Mouse (Mus musculus): ENCODE data around the gene Tstd1. TPM values are rescaled to one million over a fixed set of nuclear protein-coding genes. Genes with fewer than 3 reads are reported as not detected.

Tstd1 gene
- 12.2 and 12.3 TPM in 2 replicates for polyA plus RNA-seq (2015; fragmentation: Nextera tagmentation; extraction: Ambion mirVana)

DNA sequence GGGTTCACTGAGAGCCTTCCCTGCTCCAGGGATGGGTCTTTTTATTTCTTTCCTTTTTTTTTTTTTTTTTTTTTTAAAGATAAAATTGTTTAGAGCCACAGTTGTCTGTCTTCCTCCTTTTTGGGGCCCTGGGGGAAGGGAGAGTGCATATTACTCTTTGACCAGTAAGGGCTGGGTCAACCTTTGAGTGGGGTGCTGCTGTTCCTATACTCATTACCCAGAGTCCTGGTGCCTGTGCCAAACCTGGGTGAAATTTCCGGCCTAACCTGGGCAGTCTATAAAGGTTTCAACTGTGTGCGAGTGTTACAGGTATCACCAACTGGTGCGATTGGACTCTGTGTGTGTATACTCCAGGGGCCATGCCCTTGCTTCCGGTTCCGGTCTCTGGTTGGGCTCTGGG is at the start of gene Tstd1:
Tstd1 (plus strand) TSS at position 213 of the 400 bp plus-strand sequence.
- 94% methylated on average over 5 of the region's 5 CpGs for WGBS
- H3K27ac ChIP-seq = 0 out of 2 replicates have a peak within 1 kb of the TSS, but pooled peaks have one; percentile 10
- no peak within 1 kb of the TSS for H3K4me2 ChIP-seq
- H3K9ac ChIP-seq = no peak within 1 kb of the TSS
- H3K27me3 ChIP-seq = no peaks in the 10 kb centered on the region
- no peak within 1 kb of the TSS for H3K4me3 ChIP-seq
- H3K36me3 ChIP-seq (ENCODE audit: poor library complexity, severe bottlenecking) = peaks cover 72% of the 10 kb centered on the region
- no peaks in the 10 kb centered on the region for H3K9me3 ChIP-seq (replicated peaks)
- peaks cover 9% of the 10 kb centered on the region for H3K4me1 ChIP-seq
- no peak for ATAC-seq

DNA sequence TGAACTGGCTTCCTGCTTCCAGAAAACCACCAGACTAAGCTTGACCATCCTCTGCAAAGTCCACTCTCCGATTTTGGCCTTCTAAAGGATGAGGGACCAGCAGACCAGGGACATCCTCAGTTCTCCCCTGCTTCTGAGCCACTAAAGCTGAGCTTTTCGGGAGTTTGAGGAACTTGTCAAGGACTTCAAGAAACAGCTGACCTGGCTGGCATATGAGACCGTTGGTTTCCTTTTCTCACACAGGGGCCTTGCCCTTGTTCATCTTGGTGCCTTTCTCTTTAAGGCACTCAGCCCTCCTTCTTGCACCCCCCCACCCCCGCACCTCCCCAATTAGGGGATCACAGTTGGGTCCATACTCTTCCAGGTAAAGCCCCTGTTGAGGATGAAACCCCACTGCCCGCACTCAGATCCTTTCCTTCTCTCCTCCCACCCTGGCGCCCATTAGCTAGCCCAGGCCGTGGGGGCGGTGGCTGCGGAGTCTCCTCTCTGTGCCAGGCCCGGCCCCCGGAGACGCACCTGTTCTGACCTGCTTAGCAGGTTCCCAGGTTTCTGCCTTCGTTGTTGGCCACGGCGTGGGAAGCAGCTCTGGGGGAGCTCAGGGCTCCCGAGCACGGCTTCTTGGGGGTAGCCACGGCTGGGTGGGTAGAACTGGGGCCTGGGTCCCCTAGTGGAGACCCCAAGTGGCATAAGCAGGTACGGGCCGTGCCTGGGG is 48.7 kb upstream of the Tstd1 start, which contains the start of gene Nectin4:
Nectin4 (plus strand) TSS at position 255 of the 712 bp plus-strand sequence.
- Histone ChIP-seq H3K4me2 (no peak within 1 kb of the TSS), H3K36me3 (ENCODE audit: poor library complexity, severe bottlenecking) (no peaks in the 10 kb centered on the region), H3K27me3 (no peaks in the 10 kb centered on the region), H3K9ac (no peak within 1 kb of the TSS), H3K4me1 (no peaks in the 10 kb centered on the region), H3K4me3 (no peak within 1 kb of the TSS), H3K9me3 (replicated peaks) (no peaks in the 10 kb centered on the region), H3K27ac (no peak within 1 kb of the TSS)
- ATAC-seq = no peak
- 37% methylated on average over 20 of the region's 20 CpGs for WGBS

DNA sequence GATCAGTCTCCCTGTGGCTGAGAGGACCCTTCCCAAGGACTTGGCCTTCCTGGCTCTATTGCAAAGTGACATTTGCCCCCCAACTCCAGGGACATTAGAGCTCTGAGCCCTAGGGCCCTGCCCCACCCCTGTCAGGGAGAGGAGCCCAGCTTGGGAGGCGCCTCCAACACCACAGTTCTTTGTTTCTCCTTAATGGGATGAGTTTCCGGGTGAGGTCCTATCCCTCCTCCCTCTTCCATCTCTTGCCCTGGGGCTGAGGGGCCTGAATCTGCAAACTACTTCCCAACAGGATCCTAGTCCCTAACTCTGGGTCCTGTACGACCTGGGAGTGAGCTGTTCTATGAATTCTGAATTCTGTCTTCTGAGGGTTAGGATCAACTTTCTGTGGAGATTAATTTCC is 45.8 kb upstream of the Tstd1 start:
- Histone ChIP-seq H3K36me3 (ENCODE audit: poor library complexity, severe bottlenecking) (no peaks in the 10 kb centered on the region), H3K4me1 (no peaks in the 10 kb centered on the region), H3K9me3 (replicated peaks) (no peaks in the 10 kb centered on the region), H3K4me2 (no peak overlapping the region), H3K9ac (no peak overlapping the region), H3K27ac (no peak overlapping the region), H3K4me3 (no peak overlapping the region), H3K27me3 (no peaks in the 10 kb centered on the region)
- 26% methylated on average over 3 of the region's 3 CpGs for WGBS
- ATAC-seq = no peak

DNA sequence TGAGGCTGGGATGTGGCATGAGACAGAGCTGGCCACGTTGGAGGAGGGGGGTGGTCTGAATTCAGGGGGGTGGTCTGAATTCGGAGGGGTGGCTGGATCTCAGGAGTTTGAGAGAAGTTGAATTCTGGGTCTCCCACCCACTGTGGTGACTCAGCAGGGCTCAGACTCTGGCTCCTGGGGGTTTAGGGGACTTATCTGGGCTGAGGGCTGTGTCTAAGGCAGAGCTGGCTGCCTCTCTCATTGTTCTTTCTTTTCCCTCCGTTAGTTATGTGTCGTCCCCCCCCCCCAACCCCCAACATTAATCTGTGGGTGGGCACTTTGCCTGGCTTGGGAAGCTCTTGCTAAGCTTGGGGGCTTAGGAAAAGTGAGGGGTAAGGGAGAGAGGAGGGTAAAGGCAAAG is 44.7 kb upstream of the Tstd1 start:
- Histone ChIP-seq H3K36me3 (ENCODE audit: poor library complexity, severe bottlenecking) (no peaks in the 10 kb centered on the region), H3K9me3 (replicated peaks) (no peaks in the 10 kb centered on the region), H3K4me2 (no peak overlapping the region), H3K4me1 (no peaks in the 10 kb centered on the region), H3K27ac (no peak overlapping the region), H3K27me3 (no peaks in the 10 kb centered on the region), H3K9ac (no peak overlapping the region), H3K4me3 (no peak overlapping the region)
- 0 out of 2 replicates have a peak, but pooled peaks have one; percentile 19 for ATAC-seq
- 2% methylated on average over 4 of the region's 4 CpGs for WGBS

DNA sequence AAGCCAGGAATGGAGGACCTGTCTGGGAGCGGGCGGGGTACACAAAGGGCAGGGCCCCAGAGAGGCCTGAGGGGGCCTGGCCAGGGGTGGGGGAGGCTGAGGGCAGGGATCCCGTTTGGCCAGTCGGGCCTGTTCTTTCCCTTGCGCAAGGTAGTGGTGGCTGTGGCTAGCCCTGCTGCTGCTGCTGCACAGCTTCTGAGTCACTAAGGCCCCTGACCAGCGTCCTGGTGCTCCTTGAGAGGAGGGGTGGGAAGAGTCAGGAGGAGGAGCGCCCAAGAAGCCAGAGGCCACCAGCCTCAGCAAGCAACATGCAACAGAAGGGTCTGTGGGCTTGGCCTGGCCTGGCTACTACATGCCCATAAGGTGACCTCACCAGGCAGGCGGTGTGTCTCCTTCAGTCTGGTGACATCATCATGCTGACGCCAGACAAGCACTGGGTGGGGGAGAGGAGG is 43.0 kb upstream of the Tstd1 start:
- H3K4me1 ChIP-seq = peaks cover 11% of the 10 kb centered on the region
- H3K27me3 ChIP-seq = peaks cover 13% of the 10 kb centered on the region
- no peak overlapping the region for H3K27ac ChIP-seq
- no peak overlapping the region for H3K4me3 ChIP-seq
- 51% methylated on average over 9 of the region's 9 CpGs for WGBS
- H3K9ac ChIP-seq = no peak overlapping the region
- H3K4me2 ChIP-seq = no peak overlapping the region
- no peaks in the 10 kb centered on the region for H3K36me3 ChIP-seq (ENCODE audit: poor library complexity, severe bottlenecking)
- ATAC-seq = no peak
- H3K9me3 ChIP-seq (replicated peaks) = no peaks in the 10 kb centered on the region

DNA sequence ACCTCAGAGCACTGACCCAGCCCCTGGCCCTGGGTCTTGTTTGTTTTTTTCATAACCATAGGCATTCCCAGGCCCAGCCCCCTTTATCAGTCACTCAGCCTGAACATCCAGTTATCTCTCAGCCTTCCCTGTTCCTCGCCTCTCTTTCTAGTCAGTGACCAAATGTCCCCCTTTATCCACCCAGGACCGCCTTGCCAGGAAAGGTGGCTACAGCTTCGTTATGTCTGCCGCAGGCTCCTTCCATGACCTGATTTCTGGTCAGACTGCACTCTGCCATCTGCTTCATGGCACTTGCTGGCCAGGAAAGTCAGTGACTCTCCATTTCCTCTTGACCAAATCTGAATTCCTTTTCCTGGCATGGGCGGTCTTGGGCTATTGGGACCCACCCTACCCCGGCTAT is 40.4 kb upstream of the Tstd1 start:
- WGBS = 87% methylated on average over 6 of the region's 6 CpGs
- H3K9ac ChIP-seq = no peak overlapping the region
- H3K4me2 ChIP-seq = no peak overlapping the region
- no peaks in the 10 kb centered on the region for H3K9me3 ChIP-seq (replicated peaks)
- H3K27ac ChIP-seq = no peak overlapping the region
- ATAC-seq = no peak
- peaks cover 11% of the 10 kb centered on the region for H3K4me1 ChIP-seq
- H3K36me3 ChIP-seq (ENCODE audit: poor library complexity, severe bottlenecking) = no peaks in the 10 kb centered on the region
- H3K27me3 ChIP-seq = peaks cover 17% of the 10 kb centered on the region
- H3K4me3 ChIP-seq = no peak overlapping the region

DNA sequence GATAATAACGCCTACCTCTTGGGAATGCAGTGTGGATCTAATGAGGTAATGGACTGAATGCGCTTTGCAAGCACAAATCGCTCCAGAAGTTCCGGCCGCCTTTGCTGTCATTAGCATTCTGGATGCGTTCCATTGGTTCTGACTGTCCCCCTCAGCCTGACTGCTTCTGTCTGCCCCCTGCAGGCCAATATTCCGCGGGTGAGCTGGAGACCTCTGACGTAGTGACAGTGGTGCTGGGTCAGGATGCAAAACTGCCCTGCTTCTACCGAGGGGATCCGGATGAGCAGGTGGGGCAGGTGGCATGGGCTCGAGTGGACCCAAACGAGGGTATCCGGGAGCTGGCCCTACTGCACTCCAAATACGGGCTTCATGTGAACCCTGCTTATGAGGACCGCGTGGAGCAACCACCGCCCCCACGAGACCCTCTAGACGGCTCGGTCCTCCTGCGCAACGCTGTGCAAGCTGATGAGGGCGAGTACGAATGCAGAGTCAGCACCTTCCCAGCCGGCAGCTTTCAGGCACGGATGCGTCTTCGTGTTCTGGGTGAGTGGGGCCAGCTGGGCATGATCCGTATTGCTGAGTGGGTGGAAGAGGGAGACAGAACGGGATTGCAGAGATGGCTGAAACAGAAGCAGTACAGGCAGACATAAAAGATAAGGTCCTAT is 38.6 kb upstream of the Tstd1 start:
- Histone ChIP-seq H3K4me3 (peak overlapping the region; percentile 29), H3K4me1 (peaks cover 11% of the 10 kb centered on the region), H3K27ac (no peak overlapping the region)

DNA sequence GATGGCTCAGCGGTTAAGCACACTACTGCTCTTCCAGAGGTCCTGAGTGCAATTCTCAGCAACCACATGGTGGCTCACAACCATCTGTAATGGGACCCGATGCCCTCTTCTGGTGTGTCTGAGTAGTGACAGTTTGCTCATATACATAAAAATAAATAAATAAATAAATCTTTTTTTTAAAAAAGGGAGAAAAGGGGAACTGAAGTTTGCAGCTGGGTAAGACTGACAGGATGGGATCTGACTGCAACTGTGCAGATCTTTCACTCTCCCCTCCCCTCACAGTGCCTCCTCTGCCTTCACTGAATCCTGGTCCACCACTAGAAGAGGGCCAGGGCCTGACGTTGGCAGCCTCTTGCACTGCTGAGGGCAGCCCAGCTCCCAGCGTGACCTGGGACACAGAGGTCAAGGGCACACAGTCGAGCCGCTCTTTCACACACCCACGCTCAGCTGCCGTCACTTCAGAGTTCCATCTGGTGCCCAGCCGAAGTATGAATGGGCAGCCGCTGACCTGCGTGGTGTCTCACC is 36.5 kb upstream of the Tstd1 start:
- H3K9ac ChIP-seq = no peak overlapping the region
- H3K4me1 ChIP-seq = peaks cover 11% of the 10 kb centered on the region
- H3K36me3 ChIP-seq (ENCODE audit: poor library complexity, severe bottlenecking) = no peaks in the 10 kb centered on the region
- ATAC-seq = no peak
- no peak overlapping the region for H3K4me3 ChIP-seq
- H3K27me3 ChIP-seq = peaks cover 17% of the 10 kb centered on the region
- no peak overlapping the region for H3K27ac ChIP-seq
- H3K4me2 ChIP-seq = no peak overlapping the region
- no peaks in the 10 kb centered on the region for H3K9me3 ChIP-seq (replicated peaks)
- WGBS = 86% methylated on average over 11 of the region's 11 CpGs

More for the DNA sequence above, 38.6 kb upstream of the Tstd1 start:
- Histone ChIP-seq H3K27me3 (peaks cover 17% of the 10 kb centered on the region), H3K4me2 (peak overlapping the region; percentile 59), H3K36me3 (ENCODE audit: poor library complexity, severe bottlenecking) (no peaks in the 10 kb centered on the region), H3K9ac (peak overlapping the region; percentile 34), H3K9me3 (replicated peaks) (no peaks in the 10 kb centered on the region)
- 2% methylated on average over 31 of the region's 31 CpGs for WGBS
- ATAC-seq = peak; percentile 81

DNA sequence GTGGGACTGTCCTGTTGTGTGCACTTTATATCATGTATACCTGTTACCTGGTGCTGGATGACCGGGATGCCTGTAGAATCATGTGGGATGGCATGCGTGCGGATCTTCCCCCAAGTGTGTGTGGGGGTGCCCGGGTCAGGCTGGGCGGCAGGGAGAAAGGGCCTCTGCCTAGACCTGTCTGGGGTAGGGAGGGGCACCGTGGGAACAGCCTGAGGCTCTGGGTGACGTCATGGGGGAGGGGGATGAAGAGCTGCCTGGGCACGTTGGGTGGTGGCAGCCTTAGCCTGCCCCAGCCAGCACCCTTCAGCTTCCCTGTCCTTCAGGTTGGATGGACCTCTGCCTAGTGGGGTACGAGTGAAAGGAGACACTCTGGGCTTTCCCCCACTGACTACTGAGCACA is 34.3 kb upstream of the Tstd1 start:
- no peak overlapping the region for H3K4me3 ChIP-seq
- H3K27me3 ChIP-seq = peaks cover 17% of the 10 kb centered on the region
- H3K9me3 ChIP-seq (replicated peaks) = no peaks in the 10 kb centered on the region
- no peak overlapping the region for H3K9ac ChIP-seq
- WGBS = 68% methylated on average over 9 of the region's 9 CpGs
- no peaks in the 10 kb centered on the region for H3K36me3 ChIP-seq (ENCODE audit: poor library complexity, severe bottlenecking)
- H3K4me1 ChIP-seq = peaks cover 11% of the 10 kb centered on the region
- ATAC-seq = 0 out of 2 replicates have a peak, but pooled peaks have one; percentile 7
- no peak overlapping the region for H3K27ac ChIP-seq
- no peak overlapping the region for H3K4me2 ChIP-seq

DNA sequence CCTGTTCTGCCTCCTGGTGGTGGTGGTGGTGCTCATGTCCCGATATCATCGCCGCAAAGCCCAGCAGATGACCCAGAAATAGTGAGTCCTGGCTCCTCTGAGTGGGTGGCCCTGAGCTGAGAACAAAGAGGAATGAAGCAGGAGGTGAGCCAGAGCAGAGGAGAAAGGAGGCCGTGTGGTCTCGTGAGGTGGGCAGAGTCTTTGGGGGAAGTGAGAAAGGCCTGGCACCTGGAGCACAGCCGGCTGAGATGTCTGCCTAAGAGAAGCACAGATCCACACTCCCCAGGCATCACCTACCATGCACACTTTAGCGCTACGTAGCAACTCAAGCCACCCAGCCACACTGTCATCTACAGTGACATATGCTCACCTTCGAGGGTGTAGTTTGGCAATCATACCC is 33.5 kb upstream of the Tstd1 start:
- 65% methylated on average over 9 of the region's 9 CpGs for WGBS
- H3K27me3 ChIP-seq = peaks cover 9% of the 10 kb centered on the region

DNA sequence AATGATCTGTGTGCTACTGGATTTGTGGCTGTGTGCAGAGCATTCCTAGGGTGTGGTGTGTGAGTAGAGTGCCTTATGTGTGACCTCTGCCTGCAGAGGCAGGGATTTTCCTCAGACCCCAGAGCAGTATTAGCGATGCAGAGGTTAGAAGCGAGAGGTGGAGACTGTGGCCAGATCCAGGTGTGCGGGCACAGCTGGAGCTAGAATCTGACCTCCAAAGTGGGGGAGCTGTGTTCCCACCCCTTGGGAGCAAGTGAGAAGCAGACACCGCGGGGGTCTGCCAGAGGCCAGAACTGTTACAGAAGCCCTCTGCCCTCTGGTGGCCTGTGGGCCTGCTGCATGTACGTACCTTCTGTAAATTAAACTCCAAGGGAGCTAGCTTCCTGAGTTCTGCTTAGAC is 31.6 kb upstream of the Tstd1 start:
- no peak overlapping the region for H3K9ac ChIP-seq
- 25% methylated on average over 6 of the region's 6 CpGs for WGBS

More for the DNA sequence above, 33.5 kb upstream of the Tstd1 start:
- Histone ChIP-seq H3K36me3 (ENCODE audit: poor library complexity, severe bottlenecking) (no peaks in the 10 kb centered on the region), H3K27ac (no peak overlapping the region), H3K9ac (no peak overlapping the region), H3K4me2 (no peak overlapping the region), H3K4me1 (peaks cover 3% of the 10 kb centered on the region), H3K9me3 (replicated peaks) (no peaks in the 10 kb centered on the region), H3K4me3 (no peak overlapping the region)
- no peak for ATAC-seq

DNA sequence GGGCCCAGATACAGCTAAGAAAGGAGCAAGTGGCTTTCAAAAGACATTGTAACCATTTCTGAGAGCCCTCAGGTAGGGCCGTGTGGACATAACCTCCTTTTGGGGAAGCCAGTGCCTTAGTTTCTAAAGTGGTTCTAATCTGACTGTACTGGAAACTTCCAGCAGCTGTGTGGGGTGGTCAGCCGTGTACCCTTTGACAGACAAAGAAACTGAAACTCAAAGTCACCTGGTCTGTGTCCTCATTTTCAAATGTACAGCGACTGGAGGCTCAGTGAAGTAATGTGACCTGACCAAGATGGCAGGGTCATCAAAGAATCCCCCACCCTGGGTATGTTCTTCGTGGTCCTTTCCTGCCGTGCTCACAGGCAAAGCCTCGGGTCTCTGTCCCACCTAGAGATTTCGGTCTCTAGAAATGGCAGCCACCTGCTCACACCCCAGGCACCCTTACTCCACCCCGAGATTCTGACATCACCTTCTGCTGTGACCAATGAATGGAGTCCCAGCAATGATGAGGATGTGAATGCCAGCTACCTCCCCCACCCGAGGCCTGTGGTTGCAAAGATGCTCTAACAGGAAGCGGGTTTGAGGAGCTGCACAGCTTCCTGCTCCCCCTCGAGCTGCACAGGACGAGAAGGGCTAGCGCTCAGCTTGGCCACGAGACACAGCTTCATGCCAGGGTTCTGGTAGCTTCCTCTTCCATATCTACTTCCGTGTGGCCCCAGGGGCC is 30.1 kb upstream of the Tstd1 start, which contains the start of gene Arhgap30:
Arhgap30 (plus strand) TSS at position 579 of the 727 bp plus-strand sequence.
- no peaks in the 10 kb centered on the region for H3K9me3 ChIP-seq (replicated peaks)
- no peak within 1 kb of the TSS for H3K4me2 ChIP-seq
- H3K36me3 ChIP-seq (ENCODE audit: poor library complexity, severe bottlenecking) = no peaks in the 10 kb centered on the region
- H3K4me3 ChIP-seq = no peak within 1 kb of the TSS
- no peak within 1 kb of the TSS for H3K9ac ChIP-seq
- no peak within 1 kb of the TSS for H3K27ac ChIP-seq
- H3K27me3 ChIP-seq = no peaks in the 10 kb centered on the region
- ATAC-seq = no peak
- H3K4me1 ChIP-seq = no peaks in the 10 kb centered on the region
- 83% methylated on average over 15 of the region's 15 CpGs for WGBS

More for the DNA sequence above, 31.6 kb upstream of the Tstd1 start:
- H3K27ac ChIP-seq = no peak overlapping the region
- H3K4me3 ChIP-seq = no peak overlapping the region
- no peaks in the 10 kb centered on the region for H3K4me1 ChIP-seq
- H3K4me2 ChIP-seq = no peak overlapping the region
- ATAC-seq = no peak
- no peaks in the 10 kb centered on the region for H3K27me3 ChIP-seq
- H3K36me3 ChIP-seq (ENCODE audit: poor library complexity, severe bottlenecking) = no peaks in the 10 kb centered on the region
- no peaks in the 10 kb centered on the region for H3K9me3 ChIP-seq (replicated peaks)
